Mouse (Mus musculus) adipocyte (in vitro differentiated cells): ENCODE measurements around the gene Sigmar1.
A peak's percentile ranks its signal among the peaks of the same experiment; 100 is the strongest.
"Not testable (repeated sequence)": the region's sequence is repeated elsewhere in the genome, so short reads cannot be mapped to it uniquely, and the experiment has no call there.

Experiments
- DNase-seq: peaks from one replicate; pipeline ENCODE4 v3.0.0-alpha.2; 2016; ENCODE audit warnings: low spot score

The Sigmar1 gene

GRCm38 (mm10) chr4:41710229-41710628 is 45.7 kb downstream of the Sigmar1 start:
- no peak for DNase-seq

GRCm38 (mm10) chr4:41708192-41708745 is 47.7 kb downstream of the Sigmar1 start:
- peak; percentile 76 for DNase-seq

GRCm38 (mm10) chr4:41707011-41707535 is 48.9 kb downstream of the Sigmar1 start:
- no peak for DNase-seq

GRCm38 (mm10) chr4:41705922-41706754 is 49.8 kb downstream of the Sigmar1 start:
- DNase-seq: no peak

- DNase-seq: no peak
Measured at GRCm38 (mm10) chr4:41704651-41705050, 51.3 kb downstream of the Sigmar1 start.

- not testable (repeated sequence) for DNase-seq
Measured at GRCm38 (mm10) chr4:41702226-41702625, 53.7 kb downstream of the Sigmar1 start.

GRCm38 (mm10) chr4:41700224-41700623 is 55.7 kb downstream of the Sigmar1 start:
- DNase-seq: not testable (repeated sequence)

GRCm38 (mm10) chr4:41699783-41700182 is 56.2 kb downstream of the Sigmar1 start, which contains the start of gene Il11ra1:
Gene Il11ra1 (plus strand): TSS chr4:41699989.
- not testable (repeated sequence) for DNase-seq

- DNase-seq: not testable (repeated sequence)
Measured at GRCm38 (mm10) chr4:41698421-41699016, 57.4 kb downstream of the Sigmar1 start.

- DNase-seq: not testable (repeated sequence)
Measured at GRCm38 (mm10) chr4:41696930-41697841, 58.8 kb downstream of the Sigmar1 start, which contains the start of gene Cntfr. Gene Cntfr (minus strand): TSS chr4:41697089.

GRCm38 (mm10) chr4:41696452-41696851 is 59.5 kb downstream of the Sigmar1 start:
- DNase-seq: not testable (repeated sequence)

- DNase-seq: not testable (repeated sequence)
Measured at GRCm38 (mm10) chr4:41695800-41696199, 60.2 kb downstream of the Sigmar1 start.

GRCm38 (mm10) chr4:41693511-41693910 is 62.4 kb downstream of the Sigmar1 start:
- DNase-seq: not testable (repeated sequence)

- not testable (repeated sequence) for DNase-seq
Measured at GRCm38 (mm10) chr4:41690014-41690413, 65.9 kb downstream of the Sigmar1 start.

GRCm38 (mm10) chr4:41688562-41688961 is 67.4 kb downstream of the Sigmar1 start:
- DNase-seq: not testable (repeated sequence)
